Mouse (Mus musculus) forebrain, embryonic 16.5 days (tissue): ENCODE measurements around the gene Gm3752. TPM values are rescaled to one million over a fixed set of nuclear protein-coding genes. Genes with fewer than 3 reads are reported as not detected.
"Not testable (repeated sequence)": the region's sequence is repeated elsewhere in the genome, so short reads cannot be mapped to it uniquely, and the experiment has no call there.

Experiments
- ATAC-seq: fragments of 200-750 bp; cut with Nextera tagmentation; 2 replicates; pipeline ENCODE4 v1.8.0; 2017; ENCODE audit warnings: mild to moderate bottlenecking, moderate library complexity
- H3K27ac ChIP-seq: fragments of 300-500 bp; sonication (generic); 2 replicates; pipeline ENCODE4 v1.5.1; 2014; ENCODE audit warnings: low read length, control low read depth
- H3K27me3 ChIP-seq: fragments of 300-500 bp; sonication (generic); replicated peaks from 2 replicates; pipeline ENCODE4 v1.6.1; 2014; ENCODE audit warnings: low read length; ENCODE audit not compliant: control insufficient read depth, insufficient read depth
- H3K36me3 ChIP-seq: fragments of 300-500 bp; sonication (generic); 2 replicates; pipeline ENCODE4 v1.6.1; 2014; ENCODE audit not compliant: control insufficient read depth, insufficient read depth
- H3K4me1 ChIP-seq: fragments of 300-500 bp; sonication (generic); replicated peaks from 2 replicates; pipeline ENCODE4 v1.6.1; 2014; ENCODE audit warnings: low read length; ENCODE audit not compliant: control insufficient read depth, insufficient read depth
- H3K4me2 ChIP-seq: fragments of 300-500 bp; sonication (generic); 2 replicates; pipeline ENCODE4 v1.6.1; 2014; ENCODE audit warnings: mild to moderate bottlenecking, low read length, control low read depth
- H3K4me3 ChIP-seq: fragments of 300-500 bp; sonication (generic); replicated peaks from 2 replicates; pipeline ENCODE4 v1.5.1; 2014; ENCODE audit warnings: mild to moderate bottlenecking, low read length, control low read depth
- H3K9ac ChIP-seq: fragments of 300-500 bp; sonication (generic); replicated peaks from 2 replicates; pipeline ENCODE4 v1.6.1; 2014; ENCODE audit warnings: low read depth, low read length, control low read depth
- H3K9me3 ChIP-seq: fragments of 300-500 bp; sonication (generic); 2 replicates; pipeline ENCODE4 v1.6.1; 2016; ENCODE audit warnings: low read length; ENCODE audit not compliant: control insufficient read depth
- WGBS: fragments of 180-500 bp; shearing (Covaris S2); extraction: QIAGEN DNeasy Blood & Tissue Kit; methylation state at CpG from one replicate; pipeline ENCODE4 v1.1.7; 2014; 5-methylcytosine and 5-hydroxymethylcytosine counted together
- polyA plus RNA-seq: library from polyadenylated mRNA; unstranded; fragments of >200 nt; fragmentation: Nextera tagmentation; extraction: Ambion mirVana; gene quantifications from 2 replicates; pipeline ENCODE4 v1.2.1, GENCODE M21; 2015

Gm3752 gene
- polyA plus RNA-seq, result 12.4 and 15.4 TPM in 2 replicates

GRCm38 (mm10) chr14:7483662-7484061, at the start of gene Gm3752:
Gene Gm3752, minus strand, starts transcription at chr14:7483762.
- not testable (repeated sequence) for H3K4me1 ChIP-seq, H3K9me3 ChIP-seq, ATAC-seq, H3K4me2 ChIP-seq, H3K27me3 ChIP-seq, H3K4me3 ChIP-seq, H3K27ac ChIP-seq, H3K36me3 ChIP-seq, H3K9ac ChIP-seq
- 85% methylated on average over 1 of the region's 3 CpGs for WGBS

GRCm38 (mm10) chr14:7488731-7489130, 5.2 kb upstream of the Gm3752 start:
- H3K4me2 ChIP-seq, result peak overlapping the region; percentile 47
- H3K9ac ChIP-seq, result peak overlapping the region; percentile 52
- 0% methylated on average over 8 of the region's 18 CpGs for WGBS
- not testable (repeated sequence) for ATAC-seq, H3K4me1 ChIP-seq, H3K27me3 ChIP-seq, H3K36me3 ChIP-seq, H3K27ac ChIP-seq, H3K9me3 ChIP-seq
- H3K4me3 ChIP-seq, result peak overlapping the region; percentile 41

GRCm38 (mm10) chr14:7450817-7451216, 32.7 kb downstream of the Gm3752 start, which contains the start of gene Gm3755:
Gene Gm3755, minus strand, starts transcription at chr14:7450917.
- ATAC-seq, H3K4me2 ChIP-seq, H3K9me3 ChIP-seq, H3K4me3 ChIP-seq, H3K27me3 ChIP-seq, H3K27ac ChIP-seq, H3K36me3 ChIP-seq, H3K4me1 ChIP-seq, H3K9ac ChIP-seq: not testable (repeated sequence)
- WGBS, result no CpG with 5 or more reads among the region's 2 CpGs

GRCm38 (mm10) chr14:7422496-7422895, 61.1 kb downstream of the Gm3752 start:
- H3K36me3 ChIP-seq, result not testable (repeated sequence)

More at GRCm38 (mm10) chr14:7422496-7422895, 61.1 kb downstream of the Gm3752 start:
- 84% methylated on average over 2 of the region's 2 CpGs for WGBS
- not testable (repeated sequence) for H3K4me1 ChIP-seq, H3K27ac ChIP-seq, H3K27me3 ChIP-seq, H3K9ac ChIP-seq, H3K4me2 ChIP-seq, H3K4me3 ChIP-seq, H3K9me3 ChIP-seq, ATAC-seq

Other genes with a start within 250 kb of the Gm3752 start
- gene Gm3727, start 219.0 kb downstream of the Gm3752 start, polyA plus RNA-seq, result not detected in 2 replicates
- 5.4 and 5.5 TPM in 2 replicates for gene Gm3739, start 168.7 kb downstream of the Gm3752 start, polyA plus RNA-seq
- gene Gm5797, start 151.4 kb downstream of the Gm3752 start, polyA plus RNA-seq, result not detected in 2 replicates
- gene Gm8374, start 118.6 kb downstream of the Gm3752 start, polyA plus RNA-seq, result not detected in 2 replicates
- gene Gm3755, start 32.8 kb downstream of the Gm3752 start, polyA plus RNA-seq, result not detected in 2 replicates
- 3.0 and 3.8 TPM in 2 replicates for gene Gm3558, start 84.8 kb upstream of the Gm3752 start, polyA plus RNA-seq
- gene Gm10338, start 111.8 kb upstream of the Gm3752 start, polyA plus RNA-seq, result not detected in 2 replicates
- gene Gm10128, start 160.2 kb upstream of the Gm3752 start, polyA plus RNA-seq, result not detected in 2 replicates